Mouse (Mus musculus): ENCODE results near the gene Avp. TPM values are rescaled to one million over a fixed set of nuclear protein-coding genes. Genes with fewer than 3 reads are reported as not detected.

Gene Avp
- polyA plus RNA-seq, 1 experiment from 2014 or later = not detected

DNA sequence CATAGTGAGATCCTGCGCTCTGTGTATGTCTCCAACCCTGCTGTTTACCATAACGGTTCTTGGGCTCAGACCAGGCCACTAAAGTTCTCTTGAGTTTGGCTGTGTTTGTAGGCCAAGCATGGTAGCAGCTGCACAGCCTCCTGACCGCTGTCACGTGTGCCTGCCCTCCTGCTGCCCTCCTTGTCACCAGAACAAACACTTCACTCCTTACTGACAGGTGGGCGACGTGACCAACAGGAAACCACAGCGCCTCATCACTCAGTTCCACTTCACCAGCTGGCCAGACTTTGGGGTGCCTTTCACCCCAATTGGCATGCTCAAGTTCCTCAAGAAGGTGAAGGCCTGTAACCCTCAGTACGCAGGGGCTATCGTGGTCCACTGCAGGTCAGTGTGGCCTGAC, 42.1 kb downstream of the Avp start:
- 70% methylated on average over 9 of the region's 9 CpGs for WGBS (ENCODE audit: insufficient replicate concordance)
- Histone ChIP-seq H3K4me3 (replicated peaks) (no peak overlapping the region), H3K4me1 (replicated peaks) (0 out of 2 replicates have a peak, but pooled peaks cover 4% of the 10 kb centered on the region), H3K4me2 (no peak overlapping the region), H3K27ac (replicated peaks) (no peak overlapping the region), H3K9ac (no peak overlapping the region), H3K27me3 (no peaks in the 10 kb centered on the region), H3K36me3 (replicated peaks) (peaks cover 77% of the 10 kb centered on the region), H3K9me3 (replicated peaks) (no peaks in the 10 kb centered on the region)
- no peak for ATAC-seq (ENCODE audit: insufficient read depth)

DNA sequence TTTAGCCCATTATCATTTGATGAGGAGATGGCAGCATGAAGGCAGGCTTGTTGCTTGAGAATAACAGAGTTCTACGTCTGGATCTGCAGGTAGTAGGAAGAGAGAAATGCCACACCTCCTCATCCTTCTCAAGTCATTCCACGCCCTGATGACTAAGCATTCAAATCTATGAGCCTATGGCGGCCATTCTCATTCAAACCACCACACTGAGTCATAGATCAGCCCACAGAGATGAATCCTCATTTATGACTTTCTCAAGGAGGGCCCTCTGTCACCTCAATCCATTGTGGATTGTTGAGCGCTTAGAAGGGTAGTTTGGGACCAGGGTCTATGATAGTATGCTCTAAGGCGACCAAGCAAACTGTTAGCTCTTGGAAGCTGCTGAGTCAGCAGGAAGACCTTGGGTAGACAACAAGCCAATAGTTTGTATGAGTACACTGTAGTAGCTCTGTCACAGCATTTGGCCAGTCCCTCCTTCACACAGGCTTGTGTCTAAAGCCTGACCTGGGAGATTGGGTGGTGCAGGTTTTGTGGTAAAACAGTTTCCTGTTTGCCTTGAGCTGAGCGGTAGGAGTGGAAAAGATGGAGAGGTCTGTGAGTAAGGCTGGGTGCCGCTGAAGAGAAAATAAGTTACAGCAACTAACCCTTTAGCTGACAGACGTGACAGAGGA, 43.3 kb downstream of the Avp start:
- H3K36me3 ChIP-seq (replicated peaks) = peaks cover 74% of the 10 kb centered on the region
- no peaks in the 10 kb centered on the region for H3K4me1 ChIP-seq (replicated peaks)
- no peaks in the 10 kb centered on the region for H3K9me3 ChIP-seq (replicated peaks)
- no peak overlapping the region for H3K27ac ChIP-seq (replicated peaks)
- no peak overlapping the region for H3K4me3 ChIP-seq (replicated peaks)
- H3K27me3 ChIP-seq = no peaks in the 10 kb centered on the region
- 47% methylated on average over 8 of the region's 8 CpGs for WGBS (ENCODE audit: insufficient replicate concordance)
- ATAC-seq (ENCODE audit: insufficient read depth) = peak; percentile 37; the same call in 1 of the 2 replicates
- no peak overlapping the region for H3K4me2 ChIP-seq
- no peak overlapping the region for H3K9ac ChIP-seq

DNA sequence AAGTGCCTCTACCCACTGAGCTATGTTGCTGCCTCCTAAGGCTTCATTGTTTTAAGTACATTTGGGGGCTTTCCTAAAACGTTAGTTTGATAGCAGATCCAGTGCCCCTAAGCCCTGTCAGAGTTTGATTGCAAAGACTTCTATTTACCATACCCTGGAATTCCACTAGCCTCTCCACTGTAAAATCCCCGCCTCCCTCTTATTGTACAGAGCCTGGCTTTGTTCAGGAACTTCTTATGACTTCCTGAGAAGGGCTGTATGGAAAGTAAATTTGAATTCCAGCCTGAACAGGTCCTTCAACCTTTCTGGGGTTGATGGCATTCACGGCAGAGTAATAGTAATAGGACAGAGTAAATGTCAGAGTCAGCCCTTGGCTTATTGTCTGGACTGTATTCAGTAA, 45.5 kb downstream of the Avp start:
- 75% methylated on average over 3 of the region's 3 CpGs for WGBS (ENCODE audit: insufficient replicate concordance)
- peaks cover 73% of the 10 kb centered on the region for H3K36me3 ChIP-seq (replicated peaks)

DNA sequence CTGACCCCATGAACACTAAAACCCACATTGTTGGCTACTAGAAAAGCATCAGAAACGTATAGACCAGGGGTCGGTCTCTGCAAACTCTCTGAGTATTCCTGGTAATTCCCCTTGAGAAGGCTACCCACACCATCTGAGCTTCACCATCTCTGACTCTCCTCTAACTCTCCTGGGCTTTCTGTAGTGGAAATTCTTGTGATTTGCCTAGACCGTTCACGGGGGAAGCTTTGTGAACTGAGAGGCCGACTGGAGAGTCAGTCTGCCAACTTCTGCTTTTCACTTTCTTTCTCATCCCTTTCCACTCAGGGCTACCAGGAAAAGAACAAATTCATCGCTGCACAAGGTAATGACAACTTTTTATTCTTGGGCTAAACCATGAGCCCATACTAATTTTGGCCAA, 47.3 kb downstream of the Avp start:
- no peak for ATAC-seq (ENCODE audit: insufficient read depth)
- no peaks in the 10 kb centered on the region for H3K27me3 ChIP-seq
- H3K4me1 ChIP-seq (replicated peaks) = no peaks in the 10 kb centered on the region
- H3K9ac ChIP-seq = no peak overlapping the region
- WGBS (ENCODE audit: insufficient replicate concordance) = 72% methylated on average over 6 of the region's 6 CpGs
- peaks cover 63% of the 10 kb centered on the region for H3K36me3 ChIP-seq (replicated peaks)
- H3K4me3 ChIP-seq (replicated peaks) = no peak overlapping the region
- no peaks in the 10 kb centered on the region for H3K9me3 ChIP-seq (replicated peaks)
- H3K4me2 ChIP-seq = no peak overlapping the region
- no peak overlapping the region for H3K27ac ChIP-seq (replicated peaks)

More for the DNA sequence above, 45.5 kb downstream of the Avp start:
- Histone ChIP-seq H3K9ac (no peak overlapping the region), H3K27ac (replicated peaks) (no peak overlapping the region), H3K9me3 (replicated peaks) (no peaks in the 10 kb centered on the region), H3K4me1 (replicated peaks) (no peaks in the 10 kb centered on the region), H3K4me2 (no peak overlapping the region), H3K4me3 (replicated peaks) (no peak overlapping the region), H3K27me3 (no peaks in the 10 kb centered on the region)
- ATAC-seq (ENCODE audit: insufficient read depth) = no peak

DNA sequence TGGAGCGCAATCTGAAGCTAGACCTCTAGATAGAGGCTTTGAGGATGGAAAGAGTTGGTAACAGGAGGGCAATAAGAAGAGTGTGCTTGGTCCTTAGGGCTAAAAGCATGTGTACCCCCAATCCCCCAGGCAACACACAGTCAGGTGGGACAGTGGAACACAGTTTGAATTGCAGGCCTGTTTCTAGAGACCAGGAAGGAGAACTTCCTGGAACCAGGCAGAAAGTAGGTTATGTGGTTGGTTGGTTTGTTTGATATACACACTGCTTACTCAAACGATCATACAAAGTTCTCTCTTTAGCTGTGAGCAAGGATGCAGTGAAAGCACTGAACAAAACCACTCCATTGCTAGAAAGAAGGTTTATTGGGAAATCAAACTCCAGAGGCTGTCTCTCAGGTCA, 50.2 kb downstream of the Avp start:
- no peak overlapping the region for H3K9ac ChIP-seq
- H3K4me1 ChIP-seq (replicated peaks) = no peaks in the 10 kb centered on the region
- ATAC-seq (ENCODE audit: insufficient read depth) = no peak
- WGBS (ENCODE audit: insufficient replicate concordance) = 58% methylated on average over 2 of the region's 2 CpGs
- H3K27me3 ChIP-seq = no peaks in the 10 kb centered on the region
- no peaks in the 10 kb centered on the region for H3K9me3 ChIP-seq (replicated peaks)
- no peak overlapping the region for H3K4me2 ChIP-seq
- H3K4me3 ChIP-seq (replicated peaks) = no peak overlapping the region
- no peak overlapping the region for H3K27ac ChIP-seq (replicated peaks)
- H3K36me3 ChIP-seq (replicated peaks) = peaks cover 51% of the 10 kb centered on the region

Small RNA genes lying within 50 kb of the gene (microRNA-seq; reads per million reads assigned to microRNA genes)
- gene Gm23876 = not detected

Other genes starting within 250 kb of the Avp start
- 2.9 and 3.1 TPM in 2 replicates for gene Cpxm1, start 185.0 kb downstream of the Avp start, polyA plus RNA-seq (2015; fragmentation: Nextera tagmentation; extraction: Ambion mirVana)
- not detected in 2 replicates for gene Gm28372, start 177.3 kb downstream of the Avp start, polyA plus RNA-seq (2015; fragmentation: Nextera tagmentation; extraction: Ambion mirVana)
- gene 1700020A23Rik, start 177.3 kb downstream of the Avp start, polyA plus RNA-seq (2015; fragmentation: Nextera tagmentation; extraction: Ambion mirVana) = not detected in 2 replicates
- gene Tmem239, start 176.1 kb downstream of the Avp start, polyA plus RNA-seq (2015; fragmentation: Nextera tagmentation; extraction: Ambion mirVana) = not detected in 2 replicates
- gene Vps16, start 158.2 kb downstream of the Avp start, polyA plus RNA-seq (2015; fragmentation: Nextera tagmentation; extraction: Ambion mirVana) = 35.0 and 43.4 TPM in 2 replicates
- 3.8 TPM in 2 replicates for gene Pced1a, start 157.9 kb downstream of the Avp start, polyA plus RNA-seq (2015; fragmentation: Nextera tagmentation; extraction: Ambion mirVana)
- gene Ptpra, start 132.3 kb downstream of the Avp start, polyA plus RNA-seq (2015; fragmentation: Nextera tagmentation; extraction: Ambion mirVana) = 30.0 and 30.7 TPM in 2 replicates
- gene Mrps26, start 18.8 kb downstream of the Avp start, polyA plus RNA-seq (2015; fragmentation: Nextera tagmentation; extraction: Ambion mirVana) = 40.3 and 41.1 TPM in 2 replicates
- not detected in 2 replicates for gene Oxt, start 6.4 kb downstream of the Avp start, polyA plus RNA-seq (2015; fragmentation: Nextera tagmentation; extraction: Ambion mirVana)
- gene Fastkd5, start 47.5 kb upstream of the Avp start, polyA plus RNA-seq (2015; fragmentation: Nextera tagmentation; extraction: Ambion mirVana) = 8.6 and 9.5 TPM in 2 replicates
- 4.8 and 5.0 TPM in 2 replicates for gene Ubox5, start 47.5 kb upstream of the Avp start, polyA plus RNA-seq (2015; fragmentation: Nextera tagmentation; extraction: Ambion mirVana)
- 1.4 and 2.0 TPM in 2 replicates for gene Lzts3, start 60.2 kb upstream of the Avp start, polyA plus RNA-seq (2015; fragmentation: Nextera tagmentation; extraction: Ambion mirVana)
- 40.6 and 43.8 TPM in 2 replicates for gene Ddrgk1, start 82.1 kb upstream of the Avp start, polyA plus RNA-seq (2015; fragmentation: Nextera tagmentation; extraction: Ambion mirVana)
- 41.0 and 44.8 TPM in 2 replicates for gene Itpa, start 85.1 kb upstream of the Avp start, polyA plus RNA-seq (2015; fragmentation: Nextera tagmentation; extraction: Ambion mirVana)
- gene Slc4a11, start 115.0 kb upstream of the Avp start, polyA plus RNA-seq (2015; fragmentation: Nextera tagmentation; extraction: Ambion mirVana) = 0.08 and 0.14 TPM in 2 replicates

Measured in liver, embryonic 15.5 days (tissue).